Mouse (Mus musculus) stomach, embryonic 15.5 days (tissue): ENCODE results near the gene Nfia. TPM values are rescaled to one million over a fixed set of nuclear protein-coding genes. Genes with fewer than 3 reads are reported as not detected.

Source experiments
- ATAC-seq: fragments of 200-750 bp; cut with Nextera tagmentation; 2 replicates; pipeline ENCODE4 v1.8.0; 2017; ENCODE audit warnings: low read depth, moderate number of reproducible peaks, moderate TSS enrichment; ENCODE audit not compliant: insufficient read depth, low FRiP score
- H3K27ac ChIP-seq: fragments of 300-500 bp; sonication (generic); 2 replicates; pipeline ENCODE4 v1.5.1; 2015; ENCODE audit warnings: mild to moderate bottlenecking, inconsistent platforms
- H3K27me3 ChIP-seq: fragments of 300-500 bp; sonication (generic); replicated peaks from 2 replicates; pipeline ENCODE4 v1.6.1; 2015; ENCODE audit warnings: inconsistent platforms
- H3K36me3 ChIP-seq: fragments of 300-500 bp; sonication (generic); 2 replicates; pipeline ENCODE4 v1.6.1; 2015; ENCODE audit warnings: inconsistent platforms
- H3K4me1 ChIP-seq: fragments of 300-500 bp; sonication (generic); 2 replicates; pipeline ENCODE4 v1.6.1; 2015; ENCODE audit warnings: inconsistent platforms
- H3K4me2 ChIP-seq: fragments of 300-500 bp; sonication (generic); 2 replicates; pipeline ENCODE4 v1.6.1; 2015; ENCODE audit warnings: mild to moderate bottlenecking, inconsistent platforms
- H3K4me3 ChIP-seq: fragments of 300-500 bp; sonication (generic); replicated peaks from 2 replicates; pipeline ENCODE4 v1.5.1; 2015; ENCODE audit warnings: inconsistent platforms
- H3K9ac ChIP-seq: fragments of 300-500 bp; sonication (generic); 2 replicates; pipeline ENCODE4 v1.6.1; 2015; ENCODE audit warnings: inconsistent platforms
- H3K9me3 ChIP-seq: fragments of 300-500 bp; sonication (generic); 2 replicates; pipeline ENCODE4 v1.6.1; 2016; ENCODE audit warnings: inconsistent platforms
- WGBS: fragments of 180-500 bp; shearing (Covaris S2); methylation state at CpG from one replicate; pipeline ENCODE4 v1.1.7; 2015; 5-methylcytosine and 5-hydroxymethylcytosine counted together
- polyA plus RNA-seq: library from polyadenylated mRNA; unstranded; fragments of >200 nt; fragmentation: Nextera tagmentation; extraction: Ambion mirVana; gene quantifications from 2 replicates; pipeline ENCODE4 v1.2.1, GENCODE M21; 2015

Gene Nfia
- polyA plus RNA-seq, 1 experiment from 2014 or later = 45.5 TPM

- 72% methylated on average over 6 of the region's 6 CpGs for WGBS
- no peaks in the 10 kb centered on the region for H3K36me3 ChIP-seq
- H3K4me1 ChIP-seq = no peaks in the 10 kb centered on the region
- H3K27me3 ChIP-seq = no peaks in the 10 kb centered on the region
- H3K9ac ChIP-seq = no peak overlapping the region
- no peaks in the 10 kb centered on the region for H3K9me3 ChIP-seq
- H3K27ac ChIP-seq = no peak overlapping the region
- H3K4me3 ChIP-seq = no peak overlapping the region
- H3K4me2 ChIP-seq = no peak overlapping the region
- ATAC-seq = no peak
These were observed 139.6 kb downstream of the Nfia start for GRCm38 (mm10) chr4:97912155-97912554.

DNA sequence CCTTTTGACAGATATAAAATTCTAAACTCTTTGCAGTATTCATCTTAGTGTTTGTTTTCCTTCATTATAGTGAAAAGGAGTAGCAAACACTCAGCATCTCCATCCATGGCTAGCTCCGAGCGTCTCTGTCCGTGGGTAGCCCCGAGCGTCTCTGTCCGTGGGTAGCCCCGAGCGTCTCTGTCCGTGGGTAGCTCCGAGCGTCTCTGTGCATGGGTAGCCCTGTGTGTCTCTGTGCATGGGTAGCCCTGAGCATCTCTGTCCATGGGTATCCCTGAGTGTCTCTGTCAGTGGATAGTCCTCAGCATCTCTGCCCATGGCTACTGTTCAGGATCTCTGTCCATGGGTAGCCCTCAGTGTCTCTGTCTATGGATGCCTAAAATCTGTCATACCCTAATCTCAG lies 140.0 kb downstream of the Nfia start:
- ATAC-seq = no peak
- Histone ChIP-seq H3K36me3 (no peaks in the 10 kb centered on the region), H3K4me2 (no peak overlapping the region), H3K4me3 (no peak overlapping the region), H3K9ac (no peak overlapping the region), H3K27ac (no peak overlapping the region), H3K27me3 (no peaks in the 10 kb centered on the region), H3K4me1 (no peaks in the 10 kb centered on the region), H3K9me3 (no peaks in the 10 kb centered on the region)
- 95% methylated on average over 11 of the region's 11 CpGs for WGBS

DNA sequence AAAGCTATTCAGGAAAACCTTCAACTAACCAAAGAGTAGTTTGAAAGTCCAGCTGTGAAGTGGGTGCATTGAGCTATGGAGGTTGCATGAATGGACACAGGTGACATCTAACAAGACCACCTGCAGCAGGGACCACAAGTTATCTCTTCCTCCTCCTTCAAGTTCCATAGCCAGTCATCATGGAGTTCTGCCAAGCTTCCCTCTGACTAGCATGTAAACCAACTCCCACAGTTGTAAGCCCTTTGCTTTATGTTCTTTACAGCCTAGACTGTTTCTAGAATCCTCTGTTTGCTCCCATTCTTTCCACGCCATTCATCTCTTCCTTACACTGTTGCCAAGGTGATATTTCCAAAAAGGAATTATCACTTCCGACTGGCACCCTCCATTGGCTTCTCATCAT lies 141.8 kb downstream of the Nfia start:
- no peak for ATAC-seq
- H3K4me1 ChIP-seq = no peaks in the 10 kb centered on the region
- H3K9me3 ChIP-seq = no peaks in the 10 kb centered on the region
- no peaks in the 10 kb centered on the region for H3K36me3 ChIP-seq
- no peaks in the 10 kb centered on the region for H3K27me3 ChIP-seq
- no peak overlapping the region for H3K4me3 ChIP-seq
- 84% methylated on average over 2 of the region's 2 CpGs for WGBS
- H3K27ac ChIP-seq = no peak overlapping the region
- no peak overlapping the region for H3K9ac ChIP-seq
- H3K4me2 ChIP-seq = no peak overlapping the region

- H3K4me1 ChIP-seq = no peaks in the 10 kb centered on the region
- no peak overlapping the region for H3K9ac ChIP-seq
- H3K4me2 ChIP-seq = no peak overlapping the region
- 87% methylated on average over 5 of the region's 5 CpGs for WGBS
- ATAC-seq = no peak
- H3K4me3 ChIP-seq = no peak overlapping the region
- no peaks in the 10 kb centered on the region for H3K36me3 ChIP-seq
- no peaks in the 10 kb centered on the region for H3K9me3 ChIP-seq
- no peak overlapping the region for H3K27ac ChIP-seq
- H3K27me3 ChIP-seq = no peaks in the 10 kb centered on the region
These were observed 142.2 kb downstream of the Nfia start for GRCm38 (mm10) chr4:97914761-97915160.

- Histone ChIP-seq H3K9me3 (no peaks in the 10 kb centered on the region), H3K4me1 (0 out of 2 replicates have a peak, but pooled peaks cover 3% of the 10 kb centered on the region), H3K4me3 (no peak overlapping the region), H3K27ac (no peak overlapping the region), H3K9ac (no peak overlapping the region), H3K27me3 (no peaks in the 10 kb centered on the region), H3K4me2 (no peak overlapping the region), H3K36me3 (no peaks in the 10 kb centered on the region)
- no peak for ATAC-seq
- 88% methylated on average over 6 of the region's 6 CpGs for WGBS
These were observed 145.0 kb downstream of the Nfia start for GRCm38 (mm10) chr4:97917568-97917967.

DNA sequence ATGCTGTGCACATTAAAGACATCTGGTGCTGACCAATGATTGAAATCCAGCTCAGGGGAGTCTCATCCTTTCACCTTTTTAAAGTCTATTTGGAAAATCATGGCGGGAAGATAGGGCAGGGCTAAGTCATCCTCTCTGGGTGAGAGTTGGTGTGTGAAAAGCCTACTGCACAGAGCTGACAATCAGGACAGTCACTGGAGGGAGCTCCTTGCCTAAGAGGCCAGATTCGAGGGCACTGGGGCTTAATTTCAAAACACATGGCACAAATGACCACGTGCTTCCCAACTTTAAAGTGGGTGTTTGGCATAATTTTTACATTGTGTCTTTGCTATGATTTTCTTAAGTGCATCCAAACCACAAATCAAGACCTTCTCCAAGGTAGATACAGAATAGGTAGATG lies 146.1 kb downstream of the Nfia start:
- Histone ChIP-seq H3K9ac (no peak overlapping the region), H3K9me3 (no peaks in the 10 kb centered on the region), H3K4me3 (no peak overlapping the region), H3K4me1 (peaks cover 8% of the 10 kb centered on the region; the same call in 1 of the 2 replicates), H3K36me3 (no peaks in the 10 kb centered on the region), H3K27ac (no peak overlapping the region), H3K4me2 (no peak overlapping the region), H3K27me3 (no peaks in the 10 kb centered on the region)
- 56% methylated on average over 3 of the region's 3 CpGs for WGBS
- no peak for ATAC-seq

DNA sequence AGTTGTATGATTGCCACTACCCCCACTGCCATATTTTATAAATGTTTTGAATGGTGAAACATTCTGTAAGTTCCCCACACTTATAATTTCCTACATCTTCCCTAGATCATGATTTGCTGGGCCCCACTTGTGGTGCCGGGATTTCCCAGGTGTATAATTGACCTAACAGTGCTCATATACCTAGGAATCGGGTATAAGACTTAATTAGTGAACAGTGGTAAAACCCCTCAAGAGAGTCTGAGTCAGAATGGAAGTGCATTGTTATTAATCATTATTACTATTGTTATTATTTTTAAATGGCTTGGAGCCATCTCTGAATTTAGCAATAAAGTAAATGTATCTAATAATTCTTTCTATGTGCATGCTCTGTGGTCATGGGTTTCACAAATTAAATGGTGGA lies 147.2 kb downstream of the Nfia start:
- 75% methylated on average over 2 of the region's 2 CpGs for WGBS
- H3K4me2 ChIP-seq = no peak overlapping the region
- ATAC-seq = no peak
- no peaks in the 10 kb centered on the region for H3K9me3 ChIP-seq
- H3K27ac ChIP-seq = no peak overlapping the region
- H3K9ac ChIP-seq = no peak overlapping the region
- no peak overlapping the region for H3K4me3 ChIP-seq
- H3K4me1 ChIP-seq = peaks cover 10% of the 10 kb centered on the region; the same call in 1 of the 2 replicates
- H3K36me3 ChIP-seq = no peaks in the 10 kb centered on the region
- no peaks in the 10 kb centered on the region for H3K27me3 ChIP-seq

DNA sequence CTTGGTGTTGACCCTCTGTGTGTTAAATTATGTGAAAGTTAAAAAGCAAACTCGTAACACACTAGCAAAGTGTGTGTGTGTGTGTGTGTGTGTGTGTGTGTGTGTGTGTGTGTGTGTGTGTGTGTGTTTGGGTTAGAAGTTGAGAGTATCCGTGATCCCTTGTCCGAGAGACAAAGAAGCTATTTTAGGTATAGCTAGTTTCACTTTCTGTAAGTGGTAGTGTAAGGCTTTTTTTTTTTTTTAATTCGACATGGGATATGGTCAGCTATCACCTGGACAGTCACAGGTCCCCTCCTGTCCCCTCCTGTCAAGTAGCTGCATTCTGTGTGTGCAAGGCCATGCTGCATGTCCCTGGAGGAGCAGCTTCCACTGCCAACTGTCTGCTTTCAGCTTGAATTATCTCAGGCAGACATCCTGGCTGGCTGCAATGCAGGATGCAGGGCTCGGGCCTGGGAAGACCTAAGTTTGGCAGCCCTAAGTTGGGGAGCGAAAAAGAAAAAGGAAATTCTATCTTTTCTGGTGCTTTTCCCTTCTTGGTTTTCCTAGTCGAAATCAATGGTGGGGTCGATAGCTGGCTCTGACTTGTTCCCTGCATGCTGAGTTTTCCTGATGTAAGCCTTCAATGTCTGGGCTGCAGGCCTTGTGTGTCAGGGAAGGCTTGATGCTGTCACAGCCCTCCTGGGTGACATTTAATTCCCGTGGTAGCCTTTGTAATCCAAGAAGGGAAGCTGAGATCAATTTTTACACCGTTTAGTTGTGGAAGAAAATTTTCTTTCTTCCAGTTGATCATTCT lies 147.9 kb downstream of the Nfia start:
- whole genome bisulfite sequencing = 55% methylated on average over 10 of the region's 10 CpGs
- Histone ChIP-seq H3K9me3 (no peaks in the 10 kb centered on the region), H3K27me3 (no peaks in the 10 kb centered on the region), H3K4me2 (no peak overlapping the region), H3K9ac (no peak overlapping the region), H3K4me1 (peaks cover 10% of the 10 kb centered on the region; the same call in 1 of the 2 replicates), H3K4me3 (no peak overlapping the region), H3K36me3 (no peaks in the 10 kb centered on the region), H3K27ac (peak overlapping the region; percentile 55; the same call in 1 of the 2 replicates)
- ATAC-seq = no peak

DNA sequence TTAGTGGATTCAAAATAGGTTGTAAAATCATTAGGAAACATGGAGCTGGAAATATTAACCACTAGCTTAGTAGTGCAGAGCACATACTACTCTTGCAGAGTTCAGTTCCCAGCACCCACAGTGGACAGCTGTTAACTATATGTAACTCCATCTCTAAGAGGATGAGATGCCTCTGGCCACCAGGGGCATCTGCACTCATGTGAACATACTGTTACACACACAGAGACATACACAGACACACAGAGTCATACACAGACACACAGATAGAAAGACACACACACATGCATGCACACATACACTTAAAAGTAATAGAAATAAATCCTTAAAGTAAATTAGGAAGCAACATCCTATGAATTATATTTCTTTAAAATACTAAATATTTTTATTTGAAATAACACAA lies 149.1 kb downstream of the Nfia start:
- no peak for ATAC-seq
- no peak overlapping the region for H3K9ac ChIP-seq

DNA sequence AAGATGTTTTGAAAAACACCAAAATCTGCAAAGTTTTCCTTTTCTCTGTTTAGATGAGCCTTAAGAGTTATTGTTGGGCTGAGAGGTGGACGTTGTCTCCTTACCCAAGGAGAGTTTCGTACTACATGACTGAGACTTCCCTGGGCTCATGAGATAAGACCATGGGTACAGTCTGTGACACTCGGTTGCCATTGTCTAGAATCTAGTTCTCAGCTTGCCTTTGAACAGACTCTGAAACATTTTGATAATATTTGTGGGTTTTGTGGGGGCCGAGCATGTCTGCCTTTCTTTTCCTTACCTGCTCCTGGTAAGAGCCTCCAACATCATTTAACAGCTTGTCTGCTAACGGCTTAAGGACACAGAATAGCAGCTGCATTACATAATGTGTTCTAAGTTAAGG lies 150.7 kb downstream of the Nfia start:
- H3K36me3 ChIP-seq = no peaks in the 10 kb centered on the region
- H3K4me1 ChIP-seq = peaks cover 23% of the 10 kb centered on the region
- H3K9ac ChIP-seq = no peak overlapping the region
- no peaks in the 10 kb centered on the region for H3K27me3 ChIP-seq
- 67% methylated on average over 5 of the region's 5 CpGs for WGBS
- no peak overlapping the region for H3K4me3 ChIP-seq
- H3K27ac ChIP-seq = peak overlapping the region; percentile 55; the same call in 1 of the 2 replicates
- no peak overlapping the region for H3K4me2 ChIP-seq
- H3K9me3 ChIP-seq = no peaks in the 10 kb centered on the region
- no peak for ATAC-seq

More for the DNA sequence above, 149.1 kb downstream of the Nfia start:
- H3K4me1 ChIP-seq = peaks cover 16% of the 10 kb centered on the region
- no peaks in the 10 kb centered on the region for H3K36me3 ChIP-seq
- H3K4me3 ChIP-seq = no peak overlapping the region
- no peaks in the 10 kb centered on the region for H3K9me3 ChIP-seq
- H3K27me3 ChIP-seq = no peaks in the 10 kb centered on the region
- H3K27ac ChIP-seq = no peak overlapping the region
- H3K4me2 ChIP-seq = no peak overlapping the region

DNA sequence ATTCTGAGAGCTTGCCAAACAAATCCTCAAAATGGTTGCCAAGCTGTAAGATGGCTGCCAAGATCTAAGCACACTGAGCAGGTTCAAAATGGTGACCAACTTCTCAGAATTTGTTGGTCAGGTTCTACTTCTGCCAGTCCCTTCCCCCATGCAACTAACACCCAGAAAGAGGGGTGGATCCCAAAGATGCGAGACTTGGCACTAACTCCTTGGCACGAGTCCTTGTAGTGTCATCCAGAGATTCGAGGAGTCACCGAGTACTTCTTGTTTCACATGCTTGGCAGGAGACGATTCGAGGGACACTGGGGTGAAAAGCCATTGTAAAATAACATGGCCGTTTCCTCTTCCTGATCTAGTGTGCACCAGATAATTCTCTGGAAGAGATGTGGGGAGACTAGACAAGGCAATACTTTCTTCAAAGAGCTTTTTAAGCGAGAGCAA lies 151.4 kb downstream of the Nfia start:
- H3K4me1 ChIP-seq = peaks cover 23% of the 10 kb centered on the region
- peak overlapping the region; percentile 64 for H3K27ac ChIP-seq
- no peak overlapping the region for H3K9ac ChIP-seq
- H3K9me3 ChIP-seq = no peaks in the 10 kb centered on the region
- H3K27me3 ChIP-seq = no peaks in the 10 kb centered on the region
- H3K4me2 ChIP-seq = no peak overlapping the region
- 50% methylated on average over 8 of the region's 8 CpGs for WGBS
- ATAC-seq = no peak
- H3K4me3 ChIP-seq = no peak overlapping the region
- H3K36me3 ChIP-seq = no peaks in the 10 kb centered on the region

- peaks cover 23% of the 10 kb centered on the region for H3K4me1 ChIP-seq
- no peaks in the 10 kb centered on the region for H3K36me3 ChIP-seq
- no peak overlapping the region for H3K4me2 ChIP-seq
- no peaks in the 10 kb centered on the region for H3K27me3 ChIP-seq
- WGBS = 45% methylated on average over 5 of the region's 5 CpGs
- no peaks in the 10 kb centered on the region for H3K9me3 ChIP-seq
- H3K27ac ChIP-seq = peak overlapping the region; percentile 64
- H3K4me3 ChIP-seq = no peak overlapping the region
- no peak for ATAC-seq
- no peak overlapping the region for H3K9ac ChIP-seq
These were observed 151.9 kb downstream of the Nfia start for GRCm38 (mm10) chr4:97924414-97924813.
